Comparison of ENCODE assay signal across 8 mouse cellular contexts in genomic region chr14:31435930-31436693, GRCm38 (mm10). TPM values are rescaled to one million over a fixed set of nuclear protein-coding genes. Genes with fewer than 3 reads are reported as not detected.
A peak's percentile ranks its signal among the peaks of the same experiment; 100 is the strongest.
DNase-seq lines count a peak whose midpoint lies in the region; ATAC-seq lines count a peak whose summit lies in the region.

TSS of gene Sh3bp5 (minus strand) at chr14:31436078.

- peak within 1 kb of the TSS; percentile 63 for H3K4me2 ChIP-seq in hindbrain, embryonic 14.5 days (replicated peaks)

- peak within 1 kb of the TSS; percentile 94 for H3K27ac ChIP-seq in hindbrain, embryonic 14.5 days

- H3K4me1 ChIP-seq in hindbrain, embryonic 14.5 days (replicated peaks; ENCODE audit: control insufficient read depth, insufficient read depth, low read length): peaks cover 29% of the 10 kb centered on the region

- H3K27me3 ChIP-seq in hindbrain, embryonic 14.5 days (ENCODE audit: control insufficient read depth, insufficient read depth, low read length): no peaks in the 10 kb centered on the region

- peak within 1 kb of the TSS; percentile 57 for H3K4me3 ChIP-seq in hindbrain, embryonic 14.5 days (replicated peaks; ENCODE audit: low read length)

- H3K9me3 ChIP-seq in hindbrain, embryonic 14.5 days (ENCODE audit: control insufficient read depth, low read length): no peaks in the 10 kb centered on the region

- DNase-seq in WW6 (ENCODE audit: low read depth, low spot score): peak; percentile 58
- DNase-seq in cerebellum, postnatal 36 days: peak; percentile 97 to 99
- DNase-seq in frontal cortex, postnatal 36 days (ENCODE audit: low spot score in 2 of 2): peak; percentile 93 to 95
- DNase-seq in hindbrain, embryonic 14.5 days (ENCODE audit: low spot score): peak; percentile 90
- DNase-seq in layer of hippocampus, postnatal 25 days (ENCODE audit: extremely low spot score in 1 of 2, low spot score in 1 of 2): peak; percentile 91 to 94
- DNase-seq in lung, postnatal 14 days: peak; percentile 93
- DNase-seq in ovary, postnatal 36 days (ENCODE audit: low spot score): peak; percentile 94
- DNase-seq in thymus, postnatal 25 days: peak; percentile 95

- peak; percentile 96 for ATAC-seq in hindbrain, embryonic 14.5 days (ENCODE audit: low FRiP score)

- peak within 1 kb of the TSS; percentile 93 for H3K9ac ChIP-seq in hindbrain, embryonic 14.5 days

- 8% methylated on average over 48 of the region's 49 CpGs for WGBS in hindbrain, embryonic 14.5 days

- peaks cover 9% of the 10 kb centered on the region; the same call in 1 of the 2 replicates for H3K36me3 ChIP-seq in hindbrain, embryonic 14.5 days (replicated peaks; ENCODE audit: control insufficient read depth, insufficient read depth)

RNA-seq across cellular contexts. Expression of gene Sh3bp5, which starts in this region (rescaled TPM):
- polyA plus RNA-seq in hindbrain, embryonic 14.5 days (2014; fragmentation: Nextera tagmentation; extraction: Ambion mirVana): 86.9 and 93.7 TPM in 2 replicates
- 100 to 1,000 TPM; 135 to 147 TPM for total RNA-seq in layer of hippocampus, postnatal 25 days (2021)

Comparison
In these comparisons a context has a peak if more than half of its experiments do, and no peak if none do; other contexts are left out.
1. Peak in every context shown above with its lines: DNase-seq, ATAC-seq, H3K4me3 ChIP-seq and H3K27ac ChIP-seq.